In the genomic region with DNA sequence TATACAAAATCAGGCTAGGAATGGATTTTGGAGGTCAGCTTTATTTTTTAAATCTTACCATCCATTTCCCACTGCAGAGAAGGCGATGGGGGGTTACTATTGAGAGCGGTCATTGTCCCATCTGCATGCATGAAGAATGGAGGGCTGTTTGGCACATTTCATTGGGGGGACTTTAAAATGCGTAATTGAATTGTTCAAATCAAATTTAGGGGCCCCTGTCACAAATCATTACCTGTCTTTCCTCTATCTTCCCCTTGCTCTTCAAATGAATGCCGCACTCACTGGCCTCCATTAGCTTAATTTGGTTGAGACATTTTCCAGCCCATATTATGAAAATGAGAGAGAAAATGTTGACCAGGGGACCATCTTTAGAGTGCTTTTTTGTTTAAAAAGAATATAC, we compare ENCODE assay signal across 13 mouse cellular contexts.
"Had no signal": no experiment of that assay in that cellular context is flagged by ENCODE, and none has a peak within 500 bp of the region (broad histone marks: within the 10 kb centered on the region; RNA-seq: fewer than 3 reads in every experiment).

No protein-coding gene starts in this region.

- DNase-seq: gastrocnemius, adult 2 months; gastrocnemius, postnatal 10 days; gastrocnemius, postnatal 25 days; heart, adult 2 months; heart, postnatal 10 days; heart, postnatal 4 days; kidney, adult 18-20 months; kidney, adult 8-10 months; kidney, postnatal 10 days; kidney, postnatal 25 days; kidney, postnatal 4 days; liver; liver, embryonic 13.5 days had no signal
